Mouse (Mus musculus) kidney, adult 2 months (tissue): Measurements from ENCODE around the gene Rarres1. TPM values are rescaled to one million over a fixed set of nuclear protein-coding genes. Genes with fewer than 3 reads are reported as not detected.

ENCODE experiments used
- DNase-seq: peaks from one replicate; pipeline ENCODE4 v3.0.0; 2021
- H3K27ac ChIP-seq: fragments of 200-500 bp; 2 replicates; pipeline ENCODE4 v1.5.1; 2012; ENCODE audit warnings: low read depth, low read length, control low read depth, inconsistent platforms; ENCODE audit not compliant: insufficient read depth
- H3K27me3 ChIP-seq: fragments of 200-500 bp; replicated peaks from 2 replicates; pipeline ENCODE4 v1.6.1; 2012; ENCODE audit warnings: mild to moderate bottlenecking, moderate library complexity, low read length, inconsistent platforms; ENCODE audit not compliant: control insufficient read depth, insufficient read depth
- H3K36me3 ChIP-seq: fragments of 200-500 bp; 2 replicates; pipeline ENCODE4 v1.6.1; 2012; ENCODE audit warnings: mild to moderate bottlenecking, moderate library complexity, low read length, inconsistent platforms; ENCODE audit not compliant: control insufficient read depth, insufficient read depth
- H3K4me1 ChIP-seq: fragments of 200-500 bp; 2 replicates; pipeline ENCODE4 v1.6.1; 2011; ENCODE audit warnings: low read length; ENCODE audit not compliant: control insufficient read depth, insufficient read depth
- H3K4me3 ChIP-seq: fragments of 200-500 bp; 2 replicates; pipeline ENCODE4 v1.5.1; 2011; ENCODE audit warnings: mild to moderate bottlenecking, low read depth, low read length, control low read depth; ENCODE audit not compliant: insufficient read depth
- CTCF ChIP-seq: fragments of 200-500 bp; conservative IDR thresholded peaks from 2 replicates; pipeline ENCODE4 v1.5.1; 2011; ENCODE audit warnings: low read depth, mild to moderate bottlenecking, control low read depth, low read length, moderate library complexity, mixed read lengths; ENCODE audit not compliant: insufficient read depth, insufficient read length
- POLR2A ChIP-seq: fragments of 200-500 bp; IDR thresholded peaks from one replicate; pipeline ENCODE4 v1.6.1; 2011; ENCODE audit warnings: low read depth, low read length, control low read depth
- WGBS: fragments of 180-500 bp; shearing (Covaris S2); methylation state at CpG from one replicate; pipeline ENCODE4 v1.1.7; 2018; 5-methylcytosine and 5-hydroxymethylcytosine counted together
- polyA plus RNA-seq: library from polyadenylated mRNA; depleted of rRNA; stranded (reverse); fragments of >200 nt; gene quantifications from 2 replicates; pipeline ENCODE4 v1.2.3, GENCODE M21; 2012

The Rarres1 gene
- polyA plus RNA-seq, 1 experiment: 1.7 TPM

GRCm38 (mm10) chr3:67551193-67551592 lies 35.9 kb upstream of the Rarres1 start:
- 42% methylated on average over 3 of the region's 3 CpGs for WGBS
- H3K27me3 ChIP-seq: no peaks in the 10 kb centered on the region
- H3K36me3 ChIP-seq: no peaks in the 10 kb centered on the region
- H3K4me1 ChIP-seq: no peaks in the 10 kb centered on the region
- DNase-seq: peak; percentile 33
- no peak overlapping the region for H3K4me3 ChIP-seq
- TF ChIP-seq CTCF: no peak
- no peak for TF ChIP-seq POLR2A
- H3K27ac ChIP-seq: no peak overlapping the region

GRCm38 (mm10) chr3:67543630-67544029 lies 28.3 kb upstream of the Rarres1 start:
- H3K36me3 ChIP-seq: no peaks in the 10 kb centered on the region
- no peak for DNase-seq
- TF ChIP-seq CTCF (no peak), POLR2A (no peak)
- H3K27ac ChIP-seq: no peak overlapping the region
- no peak overlapping the region for H3K4me3 ChIP-seq
- H3K27me3 ChIP-seq: no peaks in the 10 kb centered on the region
- WGBS: 77% methylated on average over 8 of the region's 8 CpGs
- H3K4me1 ChIP-seq: no peaks in the 10 kb centered on the region

- no peaks in the 10 kb centered on the region for H3K36me3 ChIP-seq
- no peak overlapping the region for H3K27ac ChIP-seq
- no peak for DNase-seq
- H3K27me3 ChIP-seq: no peaks in the 10 kb centered on the region
- WGBS: 80% methylated on average over 6 of the region's 6 CpGs
- H3K4me3 ChIP-seq: no peak overlapping the region
- no peak for TF ChIP-seq POLR2A
- TF ChIP-seq CTCF: no peak
- no peaks in the 10 kb centered on the region for H3K4me1 ChIP-seq
These were observed 9.4 kb upstream of the Rarres1 start for GRCm38 (mm10) chr3:67524768-67525167.

DNA sequence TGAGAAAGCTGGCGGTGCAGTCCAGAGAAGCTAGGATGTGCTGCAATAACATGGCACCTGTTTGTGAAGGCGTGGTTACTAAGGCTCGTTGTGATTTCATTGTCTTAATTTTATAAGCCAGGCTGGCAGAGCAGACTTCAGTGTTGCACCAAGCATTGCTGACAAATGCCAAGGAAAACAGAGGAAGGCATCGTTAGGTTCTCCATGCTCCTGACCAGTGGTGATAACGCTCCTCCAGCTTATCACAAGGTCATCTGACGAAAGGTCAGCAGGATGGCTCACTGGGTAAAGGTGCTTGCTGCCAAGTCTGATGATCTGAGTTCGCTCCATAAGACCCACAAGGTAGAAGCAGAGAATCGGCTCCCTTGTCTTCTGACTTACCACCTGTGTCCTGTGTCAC lies 7.4 kb upstream of the Rarres1 start:
- Histone ChIP-seq H3K27me3 (no peaks in the 10 kb centered on the region), H3K27ac (no peak overlapping the region), H3K4me3 (no peak overlapping the region), H3K36me3 (no peaks in the 10 kb centered on the region), H3K4me1 (no peaks in the 10 kb centered on the region)
- 84% methylated on average over 8 of the region's 8 CpGs for WGBS
- DNase-seq: no peak
- TF ChIP-seq CTCF (no peak), POLR2A (no peak)

GRCm38 (mm10) chr3:67520568-67521143 lies 5.3 kb upstream of the Rarres1 start:
- 85% methylated on average over 5 of the region's 5 CpGs for WGBS
- Histone ChIP-seq H3K36me3 (no peaks in the 10 kb centered on the region), H3K4me3 (no peak overlapping the region), H3K27ac (no peak overlapping the region), H3K27me3 (no peaks in the 10 kb centered on the region), H3K4me1 (no peaks in the 10 kb centered on the region)
- DNase-seq: no peak
- TF ChIP-seq CTCF (no peak), POLR2A (no peak)

DNA sequence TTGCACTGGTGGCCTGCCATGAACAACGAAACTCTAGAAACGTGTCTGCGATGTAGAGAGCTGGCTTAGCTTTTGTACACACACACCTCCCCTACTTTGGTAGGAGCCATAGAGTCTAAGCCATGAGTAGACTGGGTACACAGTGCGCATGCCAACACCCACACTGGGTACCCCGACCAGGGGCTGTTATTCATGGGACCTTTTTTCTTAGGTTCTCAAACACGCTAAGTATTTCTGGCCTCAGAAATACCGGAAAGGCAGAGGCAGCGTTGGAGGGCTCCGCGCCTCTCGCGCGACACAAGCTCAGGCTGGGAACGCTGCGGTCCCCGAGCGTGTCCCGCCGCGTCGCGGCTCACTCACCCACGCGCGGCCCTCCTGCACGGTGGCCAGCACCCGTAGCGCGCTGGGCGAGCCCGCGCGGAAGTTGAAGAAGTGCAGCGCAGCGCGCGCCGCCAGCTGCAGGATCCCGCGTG lies 486 bp downstream of the Rarres1 start:
- no peaks in the 10 kb centered on the region for H3K4me1 ChIP-seq
- 5% methylated on average over 40 of the region's 40 CpGs for WGBS
- no peak overlapping the region for H3K27ac ChIP-seq
- TF ChIP-seq CTCF: no peak
- no peak for TF ChIP-seq POLR2A
- H3K27me3 ChIP-seq: no peaks in the 10 kb centered on the region
- H3K36me3 ChIP-seq: no peaks in the 10 kb centered on the region
- DNase-seq: no peak
- peak overlapping the region; percentile 50 for H3K4me3 ChIP-seq

- Histone ChIP-seq H3K27me3 (no peaks in the 10 kb centered on the region), H3K4me1 (no peaks in the 10 kb centered on the region), H3K4me3 (no peak overlapping the region), H3K36me3 (no peaks in the 10 kb centered on the region), H3K27ac (no peak overlapping the region)
- DNase-seq: peak; percentile 80
- 2% methylated on average over 5 of the region's 5 CpGs for WGBS
- TF ChIP-seq POLR2A (no peak), CTCF (peak; percentile 63)
These were observed 2.5 kb downstream of the Rarres1 start for GRCm38 (mm10) chr3:67512807-67513206.
